Comparison of ENCODE assay signal across 9 mouse cellular contexts in genomic region chr3:52017439-52018102, GRCm38 (mm10).
DNase-seq lines count a peak whose midpoint lies in the region; ATAC-seq lines count a peak whose summit lies in the region.
"Had no signal": no experiment of that assay in that cellular context is flagged by ENCODE, and none has a peak within 500 bp of the region (broad histone marks: within the 10 kb centered on the region; RNA-seq: fewer than 3 reads in every experiment).

No protein-coding gene starts in this region.

- ATAC-seq in erythroblast, adult 5-6 weeks (replicated peaks; ENCODE audit: low FRiP score, poor library complexity, severe bottlenecking) = no peak
- ATAC-seq in neural tube, embryonic 15.5 days (ENCODE audit: low FRiP score) = no peak
- 0 out of 2 replicates have a peak, but pooled peaks have one; percentile 31 for ATAC-seq in megakaryocyte progenitor cell, adult 5-6 weeks (replicated peaks; ENCODE audit: poor library complexity)
- no peak for ATAC-seq in midbrain, embryonic 15.5 days (replicated peaks)

- no peaks in the 10 kb centered on the region for H3K36me3 ChIP-seq in erythroblast, embryonic 14.5 days (ENCODE audit: control insufficient read depth)
- no peaks in the 10 kb centered on the region for H3K36me3 ChIP-seq in neural tube, embryonic 15.5 days
- H3K36me3 ChIP-seq in midbrain, embryonic 15.5 days (replicated peaks) = no peaks in the 10 kb centered on the region

- 0 out of 2 replicates have a peak overlapping the region, but pooled peaks have one; percentile 3 for H3K4me2 ChIP-seq in neural tube, embryonic 15.5 days
- no peak overlapping the region for H3K4me2 ChIP-seq in midbrain, embryonic 15.5 days

- peak overlapping the region; percentile 9 for H3K4me3 ChIP-seq in erythroblast, embryonic 14.5 days (replicated peaks)
- H3K4me3 ChIP-seq in neural tube, embryonic 15.5 days (replicated peaks) = no peak overlapping the region
- H3K4me3 ChIP-seq in midbrain, embryonic 15.5 days = no peak overlapping the region

- H3K9me3 ChIP-seq in erythroblast, embryonic 14.5 days (ENCODE audit: control insufficient read depth, low read length) = no peaks in the 10 kb centered on the region
- no peaks in the 10 kb centered on the region for H3K9me3 ChIP-seq in neural tube, embryonic 15.5 days (replicated peaks)
- H3K9me3 ChIP-seq in midbrain, embryonic 15.5 days = no peaks in the 10 kb centered on the region

- no peaks in the 10 kb centered on the region for H3K4me1 ChIP-seq in erythroblast, embryonic 14.5 days (ENCODE audit: control insufficient read depth)
- 0 out of 2 replicates have a peak, but pooled peaks cover 5% of the 10 kb centered on the region for H3K4me1 ChIP-seq in neural tube, embryonic 15.5 days
- 0 out of 2 replicates have a peak, but pooled peaks cover 2% of the 10 kb centered on the region for H3K4me1 ChIP-seq in midbrain, embryonic 15.5 days

- WGBS in neural tube, embryonic 15.5 days = 71% methylated on average over 17 of the region's 17 CpGs
- 67% methylated on average over 17 of the region's 17 CpGs for WGBS in midbrain, embryonic 15.5 days

- intact Hi-C loops in left cerebral cortex, postnatal 10 days (cut with DNase I) = no loop called here

- H3K9ac ChIP-seq in neural tube, embryonic 15.5 days (replicated peaks) = no peak overlapping the region
- H3K9ac ChIP-seq in midbrain, embryonic 15.5 days = no peak overlapping the region

- DNase-seq in neural tube, embryonic 10.5 days (ENCODE audit: extremely low spot score, low spot score) = no peak
- peak; percentile 19 for DNase-seq in heart, postnatal 4 days
- DNase-seq in left cerebral cortex, postnatal 10 days (ENCODE audit: extremely low spot score in 1 of 2, low spot score in 2 of 2) = no peak
- DNase-seq: left cerebral cortex, postnatal 4 days had no signal

- no peak overlapping the region for H3K27ac ChIP-seq in neural tube, embryonic 15.5 days (replicated peaks)
- H3K27ac ChIP-seq in midbrain, embryonic 15.5 days = no peak overlapping the region

- H3K27me3 ChIP-seq in erythroblast, embryonic 14.5 days (ENCODE audit: control insufficient read depth) = no peaks in the 10 kb centered on the region
- H3K27me3 ChIP-seq in neural tube, embryonic 15.5 days (replicated peaks) = no peaks in the 10 kb centered on the region
- no peaks in the 10 kb centered on the region for H3K27me3 ChIP-seq in midbrain, embryonic 15.5 days (replicated peaks)
